Mouse (Mus musculus): ENCODE data around the gene Fgf18. TPM values are rescaled to one million over a fixed set of nuclear protein-coding genes. Genes with fewer than 3 reads are reported as not detected.
A peak's percentile ranks its signal among the peaks of the same experiment; 100 is the strongest.

Gene Fgf18
- 3.5 and 3.6 TPM in 2 replicates for polyA plus RNA-seq (2015; fragmentation: Nextera tagmentation; extraction: Ambion mirVana)

DNA sequence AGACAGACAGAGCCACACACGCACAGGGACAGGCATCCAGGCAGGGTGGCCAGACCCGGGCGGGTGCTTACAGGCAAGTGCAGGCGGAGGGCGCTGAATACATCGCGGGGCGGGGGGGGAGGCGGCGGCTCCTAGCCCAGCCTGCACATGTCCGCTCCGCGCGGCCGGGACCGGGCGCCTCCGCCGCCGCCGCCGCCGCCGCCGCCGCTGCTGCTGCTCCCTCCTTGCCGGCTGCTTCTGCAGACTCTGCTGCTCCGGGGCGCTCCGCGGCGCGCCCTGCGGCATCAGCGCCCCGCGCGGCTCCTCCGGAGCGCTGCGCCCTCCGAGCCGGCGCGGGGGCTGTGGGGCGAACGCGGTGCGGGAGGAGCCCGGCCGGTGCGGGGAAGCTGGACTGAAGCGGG lies at the start of gene Fgf18:
TSS of gene Fgf18 (minus strand) at position 230 of the 401 bp plus-strand sequence.
- Histone ChIP-seq H3K9ac (replicated peaks) (peak within 1 kb of the TSS; percentile 81), H3K36me3 (peaks cover 28% of the 10 kb centered on the region), H3K4me3 (replicated peaks) (peak within 1 kb of the TSS; percentile 64), H3K4me2 (replicated peaks) (peak within 1 kb of the TSS; percentile 77), H3K27me3 (peaks cover 39% of the 10 kb centered on the region), H3K9me3 (no peaks in the 10 kb centered on the region), H3K27ac (peak within 1 kb of the TSS; percentile 74), H3K4me1 (replicated peaks) (peaks cover 46% of the 10 kb centered on the region)
- peak; percentile 66 for ATAC-seq
- WGBS = 0% methylated on average over 33 of the region's 53 CpGs

DNA sequence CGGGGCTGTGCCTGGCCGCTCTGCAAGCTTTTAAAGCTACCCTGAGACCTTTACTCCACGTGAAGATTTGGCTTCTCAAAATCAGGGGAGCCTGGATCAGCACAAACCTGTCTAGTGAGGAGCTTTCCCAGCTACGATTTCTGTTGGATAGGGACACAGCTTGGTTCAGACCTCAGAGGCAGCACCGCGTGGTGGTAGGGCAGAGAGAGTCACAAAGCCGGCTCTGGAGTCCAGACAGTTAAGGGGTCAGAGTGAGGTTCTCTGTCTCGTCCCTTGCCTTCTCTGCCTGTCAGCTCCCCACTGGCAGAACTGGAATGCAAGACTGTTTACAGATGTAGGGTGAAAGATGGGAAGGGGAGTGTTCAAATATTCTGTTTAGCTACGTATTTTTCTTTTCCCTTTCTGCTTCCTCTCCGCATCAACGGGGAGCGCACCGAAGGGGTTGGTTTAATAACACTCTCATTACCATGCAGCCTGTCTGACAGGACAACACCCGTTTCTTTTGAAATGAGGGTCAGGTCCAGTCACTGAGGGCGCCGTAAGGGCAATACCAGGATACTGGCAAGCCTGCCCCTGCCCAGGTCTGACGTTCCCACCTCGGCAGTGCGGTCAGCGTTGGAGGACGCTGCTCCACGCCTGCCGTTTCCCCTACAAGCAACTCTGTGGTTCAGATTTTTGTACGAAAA lies 49.4 kb upstream of the Fgf18 start:
- peaks cover 12% of the 10 kb centered on the region; the same call in 1 of the 2 replicates for H3K9me3 ChIP-seq
- H3K4me3 ChIP-seq (replicated peaks) = no peak overlapping the region
- H3K4me2 ChIP-seq (replicated peaks) = no peak overlapping the region
- ATAC-seq = no peak
- WGBS = 6% methylated on average over 24 of the region's 24 CpGs
- no peaks in the 10 kb centered on the region for H3K36me3 ChIP-seq
- no peak overlapping the region for H3K27ac ChIP-seq
- peaks cover 31% of the 10 kb centered on the region for H3K4me1 ChIP-seq (replicated peaks)
- H3K9ac ChIP-seq (replicated peaks) = no peak overlapping the region
- peaks cover 89% of the 10 kb centered on the region for H3K27me3 ChIP-seq

GRCm38 (mm10) chr11:33195531-33196446 lies 48.6 kb upstream of the Fgf18 start:
- Histone ChIP-seq H3K36me3 (no peaks in the 10 kb centered on the region), H3K27ac (no peak overlapping the region), H3K4me3 (replicated peaks) (no peak overlapping the region), H3K4me1 (replicated peaks) (peaks cover 23% of the 10 kb centered on the region), H3K27me3 (peaks cover 89% of the 10 kb centered on the region), H3K9ac (replicated peaks) (no peak overlapping the region), H3K9me3 (peaks cover 12% of the 10 kb centered on the region; the same call in 1 of the 2 replicates), H3K4me2 (replicated peaks) (no peak overlapping the region)
- 3% methylated on average over 25 of the region's 25 CpGs for WGBS
- peak; percentile 41; the same call in 1 of the 2 replicates for ATAC-seq

GRCm38 (mm10) chr11:33195061-33195460 lies 47.9 kb upstream of the Fgf18 start:
- Histone ChIP-seq H3K27me3 (peaks cover 87% of the 10 kb centered on the region), H3K4me1 (replicated peaks) (peaks cover 15% of the 10 kb centered on the region), H3K36me3 (no peaks in the 10 kb centered on the region), H3K4me3 (replicated peaks) (no peak overlapping the region), H3K9me3 (peaks cover 12% of the 10 kb centered on the region; the same call in 1 of the 2 replicates), H3K27ac (no peak overlapping the region), H3K4me2 (replicated peaks) (no peak overlapping the region), H3K9ac (replicated peaks) (no peak overlapping the region)
- WGBS = 14% methylated on average over 7 of the region's 7 CpGs
- ATAC-seq = no peak

DNA sequence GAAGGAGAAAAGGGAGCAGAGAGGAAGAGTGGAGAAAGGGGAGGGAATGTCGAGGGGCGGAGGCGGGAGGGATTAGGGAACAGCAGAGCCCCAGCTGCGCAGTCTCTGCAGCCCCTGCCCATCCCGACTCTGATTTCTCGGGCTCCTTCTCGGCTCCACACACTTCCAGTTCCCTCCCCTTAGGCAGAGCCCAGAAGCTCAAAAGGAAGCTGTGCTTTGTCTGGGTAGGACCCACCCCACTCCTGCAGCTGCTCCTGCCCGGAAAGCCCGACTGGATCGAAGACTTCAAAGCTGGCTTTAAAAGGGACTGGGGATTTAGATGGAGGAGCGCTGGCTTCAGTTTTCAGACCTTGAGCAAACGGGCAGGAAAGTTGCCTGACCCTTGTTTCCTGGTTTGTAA lies 46.5 kb upstream of the Fgf18 start:
- Histone ChIP-seq H3K9me3 (peaks cover 12% of the 10 kb centered on the region; the same call in 1 of the 2 replicates), H3K27me3 (peaks cover 79% of the 10 kb centered on the region), H3K27ac (no peak overlapping the region), H3K4me3 (replicated peaks) (no peak overlapping the region; the same call in 1 of the 2 replicates), H3K4me2 (replicated peaks) (peak overlapping the region; percentile 36), H3K36me3 (no peaks in the 10 kb centered on the region), H3K4me1 (replicated peaks) (peaks cover 12% of the 10 kb centered on the region), H3K9ac (replicated peaks) (no peak overlapping the region)
- WGBS = under 1% methylated on average over 12 of the region's 12 CpGs
- ATAC-seq = peak; percentile 69

- Histone ChIP-seq H3K9me3 (no peaks in the 10 kb centered on the region), H3K27me3 (peaks cover 51% of the 10 kb centered on the region), H3K4me1 (replicated peaks) (peaks cover 11% of the 10 kb centered on the region), H3K9ac (replicated peaks) (no peak overlapping the region), H3K4me3 (replicated peaks) (no peak overlapping the region), H3K36me3 (no peaks in the 10 kb centered on the region), H3K4me2 (replicated peaks) (no peak overlapping the region), H3K27ac (no peak overlapping the region)
- 85% methylated on average over 3 of the region's 3 CpGs for WGBS
- no peak for ATAC-seq
Observed at GRCm38 (mm10) chr11:33181804-33182203, 34.6 kb upstream of the Fgf18 start.

DNA sequence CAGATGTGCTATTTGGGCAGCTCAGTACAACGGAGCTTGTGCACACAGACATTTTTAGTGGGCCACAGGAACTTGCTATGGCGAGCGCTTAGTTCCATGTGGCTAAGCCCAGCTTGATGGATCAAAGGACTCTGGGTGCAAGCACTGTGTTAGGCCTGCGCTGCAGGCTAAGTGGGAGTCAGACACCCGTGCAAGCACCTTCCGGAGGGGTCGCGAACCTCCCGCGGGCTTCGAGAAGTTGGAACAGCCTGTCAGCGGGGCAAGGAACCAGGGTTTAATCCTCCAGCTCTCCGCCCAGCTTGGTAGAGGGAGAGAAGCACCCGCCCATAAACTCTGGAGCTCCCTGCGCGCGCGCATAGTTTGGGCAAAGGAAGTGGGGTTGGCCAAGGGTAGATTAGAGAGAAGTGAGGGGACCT lies 33.5 kb upstream of the Fgf18 start:
- Histone ChIP-seq H3K4me1 (replicated peaks) (peaks cover 11% of the 10 kb centered on the region), H3K4me2 (replicated peaks) (peak overlapping the region; percentile 47), H3K27ac (no peak overlapping the region), H3K9ac (replicated peaks) (peak overlapping the region; percentile 17; the same call in 1 of the 2 replicates), H3K27me3 (peaks cover 51% of the 10 kb centered on the region), H3K36me3 (no peaks in the 10 kb centered on the region), H3K4me3 (replicated peaks) (peak overlapping the region; percentile 9; the same call in 1 of the 2 replicates), H3K9me3 (no peaks in the 10 kb centered on the region)
- under 1% methylated on average over 18 of the region's 18 CpGs for WGBS
- ATAC-seq = peak; percentile 59; the same call in 1 of the 2 replicates

DNA sequence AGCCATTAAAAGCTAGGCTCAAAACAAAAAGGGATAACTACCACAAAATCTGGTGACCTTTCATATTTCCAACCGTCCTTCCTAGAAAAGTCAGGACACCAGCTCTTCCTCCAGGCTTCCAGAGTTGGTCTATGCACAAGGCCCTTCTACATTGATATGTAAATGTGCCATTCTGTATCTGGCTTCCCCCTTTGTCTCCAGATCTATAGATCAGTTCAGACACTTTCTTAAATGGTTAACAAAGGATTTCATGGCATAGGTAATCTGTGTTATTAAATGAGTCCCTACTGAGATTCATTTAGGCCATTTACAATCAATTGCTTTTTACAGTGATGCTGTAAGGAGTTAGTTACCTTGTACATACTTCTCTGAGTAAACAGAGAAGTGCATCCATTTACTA lies 32.6 kb upstream of the Fgf18 start:
- Histone ChIP-seq H3K4me1 (replicated peaks) (peaks cover 11% of the 10 kb centered on the region), H3K27me3 (peaks cover 56% of the 10 kb centered on the region), H3K27ac (no peak overlapping the region), H3K36me3 (no peaks in the 10 kb centered on the region), H3K4me3 (replicated peaks) (no peak overlapping the region), H3K9ac (replicated peaks) (no peak overlapping the region), H3K4me2 (replicated peaks) (no peak overlapping the region), H3K9me3 (no peaks in the 10 kb centered on the region)
- ATAC-seq = no peak
- 11% methylated on average over 1 of the region's 1 CpGs for WGBS

DNA sequence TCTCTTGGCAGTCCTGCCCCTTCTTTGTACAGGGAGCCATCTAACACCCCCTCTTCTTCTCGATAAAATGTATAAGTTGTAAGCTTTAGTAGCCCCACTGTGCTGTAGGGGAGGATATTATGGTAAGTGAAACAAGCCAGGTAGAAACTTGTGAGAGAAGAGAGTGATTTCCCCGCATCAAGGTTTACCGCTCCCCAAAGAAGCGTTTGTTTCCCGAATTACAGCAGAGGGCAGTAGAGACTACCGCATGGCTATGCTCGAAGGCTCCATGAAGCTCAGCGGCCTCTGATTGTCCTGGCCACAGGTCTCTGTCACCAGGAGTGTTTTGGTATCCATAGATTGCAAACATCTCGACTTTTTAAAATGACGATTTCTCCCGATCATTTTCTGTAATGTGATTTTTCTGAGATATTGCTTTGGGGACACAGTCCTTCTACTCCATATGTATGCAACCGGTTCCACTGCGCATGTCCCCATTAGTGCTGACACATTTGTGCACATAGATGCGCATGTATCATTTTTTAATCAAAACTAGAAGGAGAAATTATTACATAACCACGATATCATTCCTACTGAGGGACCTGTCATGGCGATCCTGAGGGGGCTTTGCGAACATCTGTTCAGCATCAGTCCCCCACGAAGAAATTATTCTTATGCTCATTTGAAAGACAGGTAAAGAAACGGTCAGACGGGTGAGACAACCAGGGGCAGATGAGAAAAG lies 29.5 kb upstream of the Fgf18 start:
- Histone ChIP-seq H3K4me2 (replicated peaks) (no peak overlapping the region), H3K4me3 (replicated peaks) (no peak overlapping the region), H3K9ac (replicated peaks) (no peak overlapping the region), H3K36me3 (no peaks in the 10 kb centered on the region), H3K9me3 (no peaks in the 10 kb centered on the region), H3K27me3 (peaks cover 49% of the 10 kb centered on the region), H3K27ac (no peak overlapping the region), H3K4me1 (replicated peaks) (peaks cover 11% of the 10 kb centered on the region)
- ATAC-seq = peak; percentile 78
- 33% methylated on average over 20 of the region's 20 CpGs for WGBS

- no peak overlapping the region for H3K4me2 ChIP-seq (replicated peaks)
- no peak overlapping the region for H3K27ac ChIP-seq
- peaks cover 7% of the 10 kb centered on the region for H3K4me1 ChIP-seq (replicated peaks)
- no peaks in the 10 kb centered on the region for H3K36me3 ChIP-seq
- H3K9ac ChIP-seq (replicated peaks) = no peak overlapping the region
- no peak for ATAC-seq
- no peaks in the 10 kb centered on the region for H3K9me3 ChIP-seq
- 67% methylated on average over 2 of the region's 3 CpGs for WGBS
- peaks cover 40% of the 10 kb centered on the region for H3K27me3 ChIP-seq
- H3K4me3 ChIP-seq (replicated peaks) = no peak overlapping the region
Observed at GRCm38 (mm10) chr11:33175768-33176167, 28.6 kb upstream of the Fgf18 start.

GRCm38 (mm10) chr11:33170489-33170888 lies 23.3 kb upstream of the Fgf18 start:
- no peaks in the 10 kb centered on the region for H3K4me1 ChIP-seq (replicated peaks)
- H3K4me2 ChIP-seq (replicated peaks) = no peak overlapping the region
- H3K36me3 ChIP-seq = no peaks in the 10 kb centered on the region
- WGBS = 14% methylated on average over 9 of the region's 9 CpGs
- H3K4me3 ChIP-seq (replicated peaks) = no peak overlapping the region
- peaks cover 9% of the 10 kb centered on the region; the same call in 1 of the 2 replicates for H3K27me3 ChIP-seq
- ATAC-seq = no peak
- no peak overlapping the region for H3K9ac ChIP-seq (replicated peaks)
- no peak overlapping the region for H3K27ac ChIP-seq
- H3K9me3 ChIP-seq = no peaks in the 10 kb centered on the region
